In genomic region chr4:137816216-137816615, GRCm38 (mm10) we compare ENCODE assay signal across 19 mouse cellular contexts. TPM values are rescaled to one million over a fixed set of nuclear protein-coding genes. Genes with fewer than 3 reads are reported as not detected.
"Had no signal": no experiment of that assay in that cellular context is flagged by ENCODE, and none has a peak within 500 bp of the region (broad histone marks: within the 10 kb centered on the region; RNA-seq: fewer than 3 reads in every experiment).

No protein-coding gene starts in this region.

- H3K4me3 ChIP-seq: megakaryocyte, embryonic 14.5 days; midbrain, embryonic 13.5 days; midbrain, embryonic 15.5 days; neural tube, embryonic 12.5 days had no signal

- H3K27ac ChIP-seq: macrophage; midbrain, embryonic 13.5 days; midbrain, embryonic 15.5 days; neural tube, embryonic 12.5 days had no signal

- H3K27me3 ChIP-seq: midbrain, embryonic 13.5 days; midbrain, embryonic 15.5 days; neural tube, embryonic 12.5 days had no signal

- H3K9me3 ChIP-seq: megakaryocyte, embryonic 14.5 days; midbrain, embryonic 13.5 days; midbrain, embryonic 15.5 days; neural tube, embryonic 12.5 days had no signal

- DNase-seq: liver, postnatal 0 days; lung, embryonic 14.5 days; lung, postnatal 14 days; lung, postnatal 36 days; retina, postnatal 1 day; right cerebral cortex, adult 18-20 months; right cerebral cortex, postnatal 25 days; right cerebral cortex, postnatal 4 days; spleen, adult 18-20 months; thymus, adult 18-20 months; thymus, postnatal 14 days; thymus, postnatal 36 days had no signal

- H3K36me3 ChIP-seq: midbrain, embryonic 13.5 days; midbrain, embryonic 15.5 days; neural tube, embryonic 12.5 days had no signal

RNA-seq across cellular contexts. Expression of gene Alpl, which starts 20.0 kb away (rescaled TPM):
- total RNA-seq: megakaryocyte progenitor cell, adult 5-6 weeks; monocyte, adult 5-6 weeks had no signal
- polyA plus RNA-seq: macrophage had no signal
